Mouse (Mus musculus): Measurements from ENCODE around the gene Chpt1. TPM values are rescaled to one million over a fixed set of nuclear protein-coding genes. Genes with fewer than 3 reads are reported as not detected.

The Chpt1 gene
- polyA plus RNA-seq, 1 experiment from 2014 or later = 21.6 TPM

GRCm38 (mm10) chr10:88420655-88421435 is 83.0 kb downstream of the Chpt1 start:
- ATAC-seq (ENCODE audit: low FRiP score, low read depth) = no peak
- H3K4me2 ChIP-seq = no peak overlapping the region
- no peak overlapping the region for H3K27ac ChIP-seq (replicated peaks)
- H3K4me1 ChIP-seq (replicated peaks) = no peaks in the 10 kb centered on the region
- peaks cover 31% of the 10 kb centered on the region for H3K36me3 ChIP-seq
- no peak overlapping the region for H3K9ac ChIP-seq
- H3K4me3 ChIP-seq = no peak overlapping the region
- H3K27me3 ChIP-seq = no peaks in the 10 kb centered on the region
- WGBS = 96% methylated on average over 19 of the region's 19 CpGs
- no peaks in the 10 kb centered on the region for H3K9me3 ChIP-seq

GRCm38 (mm10) chr10:88420141-88420541 is 83.7 kb downstream of the Chpt1 start:
- peaks cover 38% of the 10 kb centered on the region for H3K36me3 ChIP-seq
- no peaks in the 10 kb centered on the region for H3K9me3 ChIP-seq
- H3K4me1 ChIP-seq (replicated peaks) = no peaks in the 10 kb centered on the region
- no peak for ATAC-seq (ENCODE audit: low FRiP score, low read depth)
- H3K27ac ChIP-seq (replicated peaks) = no peak overlapping the region
- H3K27me3 ChIP-seq = no peaks in the 10 kb centered on the region
- no peak overlapping the region for H3K9ac ChIP-seq
- WGBS = 71% methylated on average over 11 of the region's 11 CpGs
- no peak overlapping the region for H3K4me3 ChIP-seq
- H3K4me2 ChIP-seq = no peak overlapping the region

GRCm38 (mm10) chr10:88417686-88418085 is 86.2 kb downstream of the Chpt1 start:
- Histone ChIP-seq H3K27me3 (no peaks in the 10 kb centered on the region), H3K9ac (no peak overlapping the region), H3K9me3 (no peaks in the 10 kb centered on the region), H3K4me3 (no peak overlapping the region), H3K36me3 (peaks cover 32% of the 10 kb centered on the region), H3K27ac (replicated peaks) (no peak overlapping the region), H3K4me1 (replicated peaks) (0 out of 2 replicates have a peak, but pooled peaks cover 2% of the 10 kb centered on the region), H3K4me2 (no peak overlapping the region)
- 86% methylated on average over 5 of the region's 5 CpGs for WGBS
- ATAC-seq (ENCODE audit: low FRiP score, low read depth) = no peak

- 62% methylated on average over 17 of the region's 17 CpGs for WGBS
- peaks cover 15% of the 10 kb centered on the region for H3K36me3 ChIP-seq
- ATAC-seq (ENCODE audit: low FRiP score, low read depth) = 0 out of 2 replicates have a peak, but pooled peaks have one; percentile 56
- no peaks in the 10 kb centered on the region for H3K27me3 ChIP-seq
- no peak overlapping the region for H3K4me2 ChIP-seq
- no peaks in the 10 kb centered on the region for H3K9me3 ChIP-seq
- no peak overlapping the region for H3K4me3 ChIP-seq
- no peak overlapping the region for H3K27ac ChIP-seq (replicated peaks)
- H3K4me1 ChIP-seq (replicated peaks) = 0 out of 2 replicates have a peak, but pooled peaks cover 5% of the 10 kb centered on the region
- H3K9ac ChIP-seq = no peak overlapping the region
Observed at GRCm38 (mm10) chr10:88412290-88412995, 91.4 kb downstream of the Chpt1 start.

GRCm38 (mm10) chr10:88409751-88410150 is 94.1 kb downstream of the Chpt1 start:
- no peak overlapping the region for H3K4me2 ChIP-seq
- H3K9me3 ChIP-seq = no peaks in the 10 kb centered on the region
- H3K27ac ChIP-seq (replicated peaks) = no peak overlapping the region
- WGBS = 58% methylated on average over 2 of the region's 2 CpGs
- no peaks in the 10 kb centered on the region for H3K36me3 ChIP-seq
- 0 out of 2 replicates have a peak, but pooled peaks cover 5% of the 10 kb centered on the region for H3K4me1 ChIP-seq (replicated peaks)
- H3K9ac ChIP-seq = no peak overlapping the region
- H3K27me3 ChIP-seq = no peaks in the 10 kb centered on the region
- no peak overlapping the region for H3K4me3 ChIP-seq
- ATAC-seq (ENCODE audit: low FRiP score, low read depth) = no peak

GRCm38 (mm10) chr10:88407875-88408631 is 95.8 kb downstream of the Chpt1 start:
- ATAC-seq (ENCODE audit: low FRiP score, low read depth) = no peak
- H3K4me3 ChIP-seq = no peak overlapping the region
- no peak overlapping the region for H3K27ac ChIP-seq (replicated peaks)
- H3K36me3 ChIP-seq = no peaks in the 10 kb centered on the region
- no peak overlapping the region for H3K4me2 ChIP-seq
- 0 out of 2 replicates have a peak, but pooled peaks cover 5% of the 10 kb centered on the region for H3K4me1 ChIP-seq (replicated peaks)
- no peak overlapping the region for H3K9ac ChIP-seq
- WGBS = 94% methylated on average over 12 of the region's 12 CpGs
- no peaks in the 10 kb centered on the region for H3K27me3 ChIP-seq
- no peaks in the 10 kb centered on the region for H3K9me3 ChIP-seq

- 78% methylated on average over 7 of the region's 7 CpGs for WGBS
- H3K27ac ChIP-seq (replicated peaks) = no peak overlapping the region
- no peaks in the 10 kb centered on the region for H3K4me1 ChIP-seq (replicated peaks)
- H3K27me3 ChIP-seq = no peaks in the 10 kb centered on the region
- H3K36me3 ChIP-seq = peaks cover 3% of the 10 kb centered on the region; the same call in 1 of the 2 replicates
- H3K9ac ChIP-seq = no peak overlapping the region
- H3K4me2 ChIP-seq = no peak overlapping the region
- no peaks in the 10 kb centered on the region for H3K9me3 ChIP-seq
- no peak for ATAC-seq (ENCODE audit: low FRiP score, low read depth)
- H3K4me3 ChIP-seq = no peak overlapping the region
Observed at GRCm38 (mm10) chr10:88405812-88406211, 98.1 kb downstream of the Chpt1 start.

- Histone ChIP-seq H3K9ac (no peak overlapping the region), H3K4me3 (no peak overlapping the region), H3K27me3 (no peaks in the 10 kb centered on the region), H3K36me3 (peaks cover 3% of the 10 kb centered on the region; the same call in 1 of the 2 replicates), H3K27ac (replicated peaks) (no peak overlapping the region), H3K4me2 (no peak overlapping the region), H3K4me1 (replicated peaks) (no peaks in the 10 kb centered on the region), H3K9me3 (no peaks in the 10 kb centered on the region)
- no peak for ATAC-seq (ENCODE audit: low FRiP score, low read depth)
- 94% methylated on average over 6 of the region's 6 CpGs for WGBS
Observed at GRCm38 (mm10) chr10:88404220-88404619, 99.7 kb downstream of the Chpt1 start.

GRCm38 (mm10) chr10:88403021-88403420 is 100.9 kb downstream of the Chpt1 start:
- 90% methylated on average over 4 of the region's 4 CpGs for WGBS

More at GRCm38 (mm10) chr10:88403021-88403420, 100.9 kb downstream of the Chpt1 start:
- H3K36me3 ChIP-seq = peaks cover 3% of the 10 kb centered on the region; the same call in 1 of the 2 replicates
- no peak overlapping the region for H3K4me3 ChIP-seq
- no peak overlapping the region for H3K4me2 ChIP-seq
- no peaks in the 10 kb centered on the region for H3K27me3 ChIP-seq
- no peak overlapping the region for H3K9ac ChIP-seq
- ATAC-seq (ENCODE audit: low FRiP score, low read depth) = no peak
- no peak overlapping the region for H3K27ac ChIP-seq (replicated peaks)
- no peaks in the 10 kb centered on the region for H3K4me1 ChIP-seq (replicated peaks)
- H3K9me3 ChIP-seq = no peaks in the 10 kb centered on the region

Measured in hindbrain, embryonic 15.5 days (tissue).